Mouse (Mus musculus) cerebellum, adult 11-12 months (tissue): Measurements from ENCODE around the gene Mapk11.
A peak's percentile ranks its signal among the peaks of the same experiment; 100 is the strongest.

Experiments
- DNase-seq: peaks from one replicate; pipeline ENCODE4 v3.0.0; 2022

The Mapk11 gene

GRCm38 (mm10) chr15:89149271-89150040, at the start of gene Mapk11:
Gene Mapk11 (minus strand): TSS chr15:89149628.
- peak; percentile 60 for DNase-seq

- no peak for DNase-seq
Measured at GRCm38 (mm10) chr15:89197056-89197455, 47.6 kb upstream of the Mapk11 start.

- DNase-seq: peak; percentile 97
Measured at GRCm38 (mm10) chr15:89196313-89196706, 46.9 kb upstream of the Mapk11 start, which contains the start of gene Dennd6b. Gene Dennd6b (minus strand): TSS chr15:89196496.

DNA sequence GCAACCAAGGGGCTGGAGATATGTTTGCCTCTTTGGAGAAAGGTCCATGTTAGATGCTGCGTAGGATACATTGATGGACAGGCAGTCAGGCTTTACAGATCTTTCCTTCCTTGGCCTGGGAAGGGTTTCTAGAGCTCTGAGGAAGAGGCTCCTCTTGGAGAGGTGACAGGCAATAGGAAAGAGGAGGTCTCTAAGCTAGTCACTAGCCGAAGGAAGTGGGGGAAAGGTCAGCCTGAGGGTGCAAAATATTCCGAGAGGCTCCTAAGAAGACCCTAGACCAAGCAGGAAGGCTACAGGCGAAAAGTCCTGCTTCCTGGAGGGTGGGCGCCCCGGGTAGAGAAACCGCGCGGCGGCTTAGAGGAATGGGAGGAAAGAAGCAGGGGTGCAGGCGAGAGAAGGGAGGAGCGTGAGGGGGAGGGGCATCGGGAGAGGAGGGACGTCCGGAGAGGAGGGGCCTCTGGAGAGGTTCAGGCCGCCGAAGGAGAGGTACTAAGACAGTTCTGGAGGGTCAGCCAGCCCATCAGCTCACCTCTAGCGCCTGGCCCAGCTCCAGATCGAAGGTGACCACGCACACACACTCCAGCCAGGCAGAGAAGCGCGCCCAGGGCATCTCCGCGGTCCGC, 46.4 kb upstream of the Mapk11 start:
- peak; percentile 90 for DNase-seq

DNA sequence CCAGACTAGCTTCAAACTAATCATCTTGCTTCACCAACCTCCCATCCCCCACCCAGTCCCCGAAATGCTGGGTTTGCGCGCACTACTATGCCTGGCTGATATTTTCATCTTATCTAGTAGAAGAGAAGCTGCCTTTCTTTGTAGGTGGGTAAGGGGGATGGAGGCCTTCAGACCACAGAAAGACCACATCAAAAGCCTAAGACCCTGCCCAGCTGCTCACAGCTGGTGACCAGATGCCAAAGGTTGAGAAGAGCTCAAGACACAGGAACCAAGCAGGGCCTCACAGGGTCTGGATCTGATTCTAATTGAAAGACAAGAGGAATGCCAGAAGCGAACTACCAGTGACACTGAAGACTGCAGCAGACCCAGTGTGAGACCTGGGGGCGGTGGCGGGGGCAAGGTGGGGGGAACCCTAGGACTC, 45.8 kb upstream of the Mapk11 start:
- DNase-seq: no peak

GRCm38 (mm10) chr15:89184937-89185227, 35.5 kb upstream of the Mapk11 start:
- DNase-seq: no peak

- peak; percentile 60 for DNase-seq
Measured at GRCm38 (mm10) chr15:89184141-89184936, 34.9 kb upstream of the Mapk11 start.

GRCm38 (mm10) chr15:89182842-89183241, 33.4 kb upstream of the Mapk11 start:
- DNase-seq: peak; percentile 56

GRCm38 (mm10) chr15:89182328-89182741, 32.9 kb upstream of the Mapk11 start:
- peak; percentile 83 for DNase-seq

DNA sequence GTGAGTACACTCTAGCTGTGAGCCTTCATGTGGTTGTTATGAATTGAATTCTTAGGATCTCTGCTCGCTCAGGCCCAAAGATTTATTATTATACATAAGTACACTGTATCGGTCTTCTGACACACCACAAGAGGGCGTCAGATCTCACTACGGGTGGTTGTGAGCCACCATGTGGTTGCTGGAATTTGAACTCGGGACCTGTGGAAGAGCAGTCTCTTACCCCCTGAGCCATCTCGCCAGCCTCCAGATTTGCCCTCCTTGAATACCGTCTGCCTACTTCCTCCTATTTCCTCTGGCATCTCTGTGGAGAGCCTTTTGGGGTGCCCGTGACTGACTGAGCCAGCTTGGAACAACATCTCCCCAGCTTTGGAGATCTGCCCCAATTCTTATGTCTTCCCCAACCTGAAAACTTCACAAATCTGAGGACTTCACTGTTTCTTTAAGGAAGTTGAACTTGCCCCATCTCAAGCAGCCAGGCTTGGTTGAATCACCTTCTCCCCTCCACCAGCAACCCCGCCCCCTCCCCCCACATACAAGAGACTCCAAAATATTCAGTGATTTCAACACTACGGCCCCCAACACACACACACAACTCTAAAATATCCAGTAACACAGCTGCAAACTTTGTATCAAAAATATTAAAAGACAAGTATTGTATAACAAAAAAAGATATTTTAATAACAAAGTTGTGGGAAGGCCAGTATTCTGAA, 32.3 kb upstream of the Mapk11 start:
- DNase-seq: peak; percentile 61

GRCm38 (mm10) chr15:89180571-89181229, 31.3 kb upstream of the Mapk11 start, which contains the start of gene Plxnb2:
Gene Plxnb2 (minus strand): TSS chr15:89180788.
- DNase-seq: peak; percentile 87

DNA sequence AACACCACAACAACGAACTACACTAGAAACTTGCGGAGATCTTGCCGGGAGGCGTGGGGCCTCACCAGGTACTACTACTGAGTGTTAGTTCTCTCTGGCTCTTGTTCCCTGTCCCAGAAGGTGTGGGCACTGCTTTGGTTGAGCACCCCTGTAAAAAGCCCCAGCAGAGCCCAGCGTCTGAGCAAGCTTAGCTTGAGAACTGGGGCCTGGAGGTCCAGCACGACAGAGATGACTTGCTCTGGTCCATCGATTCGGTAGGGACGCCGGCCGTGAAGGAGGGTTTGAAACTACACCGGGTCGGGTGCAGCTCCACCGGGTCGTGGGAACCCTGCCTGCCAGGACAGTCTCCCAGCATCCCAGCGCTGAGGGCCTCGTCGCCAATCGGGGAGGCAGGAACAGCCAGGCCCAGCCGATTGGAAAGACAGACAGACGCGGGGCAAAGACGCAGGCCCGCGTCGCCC, 30.7 kb upstream of the Mapk11 start:
- no peak for DNase-seq

- DNase-seq: no peak
Measured at GRCm38 (mm10) chr15:89179630-89179964, 30.2 kb upstream of the Mapk11 start.

DNA sequence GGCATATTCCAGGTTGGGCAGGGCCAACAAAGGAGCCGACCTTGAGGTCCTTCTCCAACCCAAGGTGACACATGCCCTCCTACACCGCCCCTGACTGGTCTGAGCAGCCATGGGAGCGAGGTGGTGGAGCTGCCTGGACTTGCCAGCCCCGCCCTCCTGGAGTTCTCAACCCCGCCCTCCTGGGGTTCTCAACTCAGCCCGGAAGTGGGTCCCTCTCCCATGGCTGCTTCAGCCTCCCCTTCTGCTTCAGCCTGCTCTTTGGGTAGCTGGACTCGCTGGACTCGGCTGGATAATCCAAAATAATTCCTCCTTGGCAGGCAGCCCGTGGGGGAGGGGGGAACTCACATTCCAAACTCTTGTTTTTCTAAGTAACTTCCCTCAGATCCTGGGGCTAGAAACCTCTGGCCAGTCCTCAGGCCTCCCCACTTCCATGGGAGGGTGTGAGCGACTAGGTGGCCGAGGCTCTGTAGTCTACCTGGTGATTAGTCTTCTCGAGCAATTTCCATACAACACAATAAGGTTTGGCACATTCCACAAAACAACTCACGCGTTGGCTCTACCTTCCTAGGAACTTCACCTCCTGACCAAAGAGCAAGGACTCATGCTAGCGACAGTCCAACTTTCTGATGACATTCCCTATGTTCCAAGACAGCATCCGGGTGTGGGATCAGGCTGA, 29.7 kb upstream of the Mapk11 start:
- peak; percentile 83 for DNase-seq

DNA sequence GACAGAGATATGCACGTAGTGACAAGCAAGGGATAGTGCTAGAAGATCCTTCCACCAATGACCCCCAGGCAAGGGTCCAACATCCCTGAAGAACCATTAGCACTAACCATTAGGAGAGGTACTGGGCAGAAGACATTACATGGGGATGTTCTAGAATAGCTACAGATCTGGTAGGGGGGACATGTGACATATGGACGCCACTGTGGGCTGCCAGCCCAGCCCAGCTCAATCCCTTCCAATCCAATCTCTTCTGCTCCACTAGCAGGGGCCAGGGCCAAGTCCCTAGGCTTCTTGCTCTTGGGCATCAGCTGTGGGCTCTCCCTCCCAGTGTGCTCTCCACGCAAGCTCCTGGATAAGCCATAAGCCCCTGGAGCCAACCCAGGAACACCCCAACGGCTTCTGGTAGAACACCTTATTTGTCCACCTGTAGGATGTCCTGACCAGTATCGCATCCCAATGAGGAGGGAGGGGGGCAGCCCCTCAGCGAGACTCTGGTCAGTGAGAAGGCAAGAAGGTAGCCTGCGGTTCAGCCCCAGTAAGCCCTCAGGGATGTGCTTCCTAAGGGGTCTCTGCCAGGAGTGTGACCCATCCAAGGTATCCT, 28.9 kb upstream of the Mapk11 start:
- peak; percentile 95 for DNase-seq

DNA sequence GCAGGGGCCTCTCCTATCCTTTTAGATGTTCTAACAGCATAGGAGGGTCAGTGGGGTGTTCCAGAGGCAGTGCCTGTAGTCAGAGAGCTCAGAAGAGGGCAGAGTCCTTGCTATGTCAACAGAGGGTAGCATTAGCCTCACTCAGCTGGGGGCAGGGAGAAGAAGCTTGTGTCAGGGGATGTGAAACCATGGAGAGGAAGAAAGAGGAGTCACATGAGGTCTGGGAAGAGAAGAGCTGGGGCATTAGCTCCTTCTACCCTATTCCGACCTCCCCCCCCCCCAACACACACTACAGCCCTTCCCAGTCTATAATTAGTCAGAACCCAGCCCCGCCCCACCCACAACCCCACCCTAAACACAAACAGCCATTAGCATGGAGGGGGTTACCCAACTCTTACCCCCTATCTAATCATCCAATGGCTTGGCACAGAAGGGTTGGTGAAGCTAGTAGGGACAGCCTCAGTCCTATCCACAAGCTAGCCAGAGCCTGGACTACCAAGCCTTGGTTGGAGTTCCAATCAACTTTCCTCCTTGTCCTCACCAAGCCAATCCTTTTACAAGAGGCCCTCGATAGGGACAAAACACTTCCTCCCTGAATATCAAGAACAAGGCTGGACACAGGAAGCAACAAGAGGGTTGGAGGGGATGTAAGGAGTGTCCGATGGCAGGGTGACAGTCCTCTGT, 28.3 kb upstream of the Mapk11 start:
- DNase-seq: peak; percentile 63

DNA sequence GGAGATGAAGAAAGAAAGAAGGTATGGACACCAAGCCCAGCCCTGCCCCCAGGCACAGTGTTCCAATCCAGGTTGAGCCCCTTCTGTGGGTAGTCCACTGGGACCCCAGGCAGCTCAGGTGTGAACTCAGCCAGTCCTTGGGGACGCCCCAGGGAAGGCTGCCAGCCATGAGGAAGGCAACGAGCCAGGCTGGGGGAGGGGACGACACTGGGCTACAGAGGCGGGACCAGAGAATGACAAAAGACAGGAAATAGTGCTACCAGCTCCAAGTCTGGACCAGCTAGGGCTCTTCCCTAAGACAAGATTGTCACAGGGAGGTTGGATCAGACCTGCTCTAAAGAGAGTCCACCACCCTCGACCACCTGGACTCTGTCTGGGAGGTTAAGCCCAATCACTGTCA, 27.7 kb upstream of the Mapk11 start:
- DNase-seq: peak; percentile 83

DNA sequence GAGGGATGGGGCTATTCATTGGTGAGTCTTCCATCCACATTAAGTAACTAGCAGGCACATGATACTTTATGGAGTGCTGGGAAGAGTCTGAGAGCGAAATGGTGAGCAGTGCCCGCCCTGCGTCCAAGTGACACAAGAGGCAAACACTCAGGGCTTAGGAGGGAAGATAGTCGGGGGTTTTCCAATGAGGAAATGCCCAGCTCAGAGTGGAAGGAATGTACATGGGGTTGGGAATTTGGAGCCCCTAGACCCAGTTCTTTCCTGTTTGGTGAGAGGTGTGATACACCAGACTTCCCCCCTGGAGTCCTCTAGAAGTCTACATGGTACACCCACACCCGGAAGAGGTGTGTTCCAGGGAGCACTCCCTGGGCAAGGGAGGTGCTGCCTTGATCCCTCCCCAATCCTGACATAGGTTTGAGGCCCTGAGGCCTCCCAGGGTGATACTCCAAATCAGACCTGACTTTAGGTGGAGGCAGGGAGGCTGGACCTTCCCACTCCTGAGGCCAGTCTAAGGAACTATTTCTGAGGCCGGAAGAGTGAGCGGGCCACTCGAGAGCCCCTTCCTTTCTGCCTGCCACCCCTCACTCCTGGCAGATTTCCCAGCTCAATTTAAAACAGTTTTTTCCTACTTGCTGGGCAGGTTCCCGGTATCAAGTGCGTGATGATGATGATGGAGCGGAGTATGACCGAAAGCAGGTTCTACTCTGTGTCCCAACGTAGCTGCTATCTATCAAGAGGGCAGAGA, 26.2 kb upstream of the Mapk11 start:
- peak; percentile 53 for DNase-seq

- DNase-seq: peak; percentile 74
Measured at GRCm38 (mm10) chr15:89174889-89175339, 25.5 kb upstream of the Mapk11 start.

DNA sequence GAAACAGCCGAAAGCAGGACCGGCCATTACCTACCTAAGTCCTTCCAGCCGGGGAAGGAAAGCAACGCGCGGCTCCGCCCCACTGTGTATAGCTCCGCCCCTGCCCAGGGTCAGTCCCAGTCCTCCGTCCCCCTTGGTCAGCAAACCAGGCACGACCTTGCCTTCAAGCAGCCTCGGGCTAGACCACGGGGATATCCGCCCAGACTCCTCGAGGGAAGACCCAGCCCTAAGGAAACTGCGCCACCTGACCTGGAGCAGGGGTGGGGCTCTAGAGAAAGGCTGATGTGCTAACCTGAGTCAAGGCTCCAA, 24.4 kb upstream of the Mapk11 start:
- DNase-seq: peak; percentile 86
